Mouse (Mus musculus) cortical plate, adult 2 months (tissue): ENCODE measurements at regions not wholly inside any gene's neighbourhood (a gene's known extent, or its start where the extent isn't known, plus 50 kb on each side); places are given as distances from the start of the nearest gene placed in this dataset.

ENCODE experiments used
- H3K27ac ChIP-seq: fragments of 200-500 bp; 2 replicates; pipeline ENCODE4 v1.5.1; 2012; ENCODE audit warnings: low read length, control low read depth, inconsistent platforms; ENCODE audit not compliant: insufficient read depth
- H3K4me1 ChIP-seq: fragments of 200-500 bp; 2 replicates; pipeline ENCODE4 v1.6.1; 2011; ENCODE audit warnings: low read length; ENCODE audit not compliant: control insufficient read depth, insufficient read depth
- H3K4me3 ChIP-seq: fragments of 200-500 bp; 2 replicates; pipeline ENCODE4 v1.5.1; 2011; ENCODE audit warnings: mild to moderate bottlenecking, low read length, control low read depth; ENCODE audit not compliant: insufficient read depth
- CTCF ChIP-seq: fragments of 200-500 bp; IDR thresholded peaks from 2 replicates; pipeline ENCODE4 v1.5.1; 2011; ENCODE audit warnings: mild to moderate bottlenecking, control low read depth, low read length; ENCODE audit not compliant: insufficient read depth; ENCODE audit errors: extremely low read depth
- POLR2A ChIP-seq: fragments of 200-500 bp; IDR thresholded peaks from 2 replicates; pipeline ENCODE4 v1.6.1; 2011; ENCODE audit warnings: mild to moderate bottlenecking, low read length, control low read depth; ENCODE audit not compliant: insufficient read depth; ENCODE audit errors: extremely low read depth

DNA sequence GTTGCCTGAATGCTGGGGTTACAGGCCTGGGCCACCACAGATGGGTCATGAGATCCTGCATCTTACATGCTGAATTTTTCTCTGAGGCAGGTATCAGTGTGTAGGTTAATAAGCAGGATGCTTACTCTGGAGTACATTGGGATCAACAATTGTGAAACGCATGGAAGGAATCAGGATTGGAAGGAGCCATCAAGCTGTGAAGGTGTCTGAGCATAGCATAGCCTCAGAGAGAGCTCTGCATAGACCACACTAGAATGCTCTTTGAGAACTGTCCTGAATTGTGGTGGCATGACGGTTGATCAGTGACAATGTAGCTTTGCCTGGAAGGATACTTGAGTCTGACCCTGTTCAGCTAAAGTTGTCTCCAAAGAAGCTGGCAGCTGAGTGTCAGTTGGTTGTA is 1245.7 kb upstream of the A1bg start:
- Histone ChIP-seq H3K27ac (no peak overlapping the region), H3K4me3 (no peak overlapping the region), H3K4me1 (peaks cover 1% of the 10 kb centered on the region; the same call in 1 of the 2 replicates)
- TF ChIP-seq POLR2A (no peak), CTCF (no peak)

- no peak overlapping the region for H3K4me3 ChIP-seq
- TF ChIP-seq CTCF: no peak
- TF ChIP-seq POLR2A: no peak
- H3K4me1 ChIP-seq: peaks cover 1% of the 10 kb centered on the region; the same call in 1 of the 2 replicates
- H3K27ac ChIP-seq: no peak overlapping the region
Observed at GRCm38 (mm10) chr15:62166786-62167185, 1244.0 kb upstream of the A1bg start.

- H3K4me3 ChIP-seq: no peak overlapping the region
- H3K4me1 ChIP-seq: peaks cover 1% of the 10 kb centered on the region; the same call in 1 of the 2 replicates
- H3K27ac ChIP-seq: no peak overlapping the region
- no peak for TF ChIP-seq POLR2A
- no peak for TF ChIP-seq CTCF
Observed at GRCm38 (mm10) chr15:62165826-62166500, 1243.2 kb upstream of the A1bg start.

- no peak overlapping the region for H3K4me3 ChIP-seq
- no peak overlapping the region for H3K27ac ChIP-seq
- no peak for TF ChIP-seq POLR2A
- TF ChIP-seq CTCF: no peak
- H3K4me1 ChIP-seq: peaks cover 1% of the 10 kb centered on the region; the same call in 1 of the 2 replicates
Observed at GRCm38 (mm10) chr15:62164766-62165410, 1242.1 kb upstream of the A1bg start.

DNA sequence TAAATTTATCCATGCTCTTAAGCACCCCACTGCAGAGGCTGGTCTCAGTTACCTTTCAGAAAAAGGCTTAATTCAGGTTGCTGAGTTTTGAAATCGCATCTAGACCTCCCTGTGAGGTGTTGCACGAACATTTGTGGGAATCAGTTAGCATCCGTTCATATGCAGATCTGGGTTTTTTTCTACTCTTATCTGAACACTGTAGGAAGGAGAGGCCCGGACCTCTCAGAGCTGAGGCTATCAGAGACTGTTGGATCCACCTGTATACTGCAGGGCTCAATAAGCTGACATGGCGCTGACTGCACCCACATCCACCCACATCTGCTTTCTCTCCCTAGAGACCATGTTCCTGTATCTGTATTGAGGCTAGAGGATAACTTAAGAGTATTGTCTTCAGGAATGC is 1240.4 kb upstream of the A1bg start:
- TF ChIP-seq CTCF (no peak), POLR2A (no peak)
- Histone ChIP-seq H3K4me3 (no peak overlapping the region), H3K27ac (no peak overlapping the region), H3K4me1 (peaks cover 1% of the 10 kb centered on the region; the same call in 1 of the 2 replicates)

DNA sequence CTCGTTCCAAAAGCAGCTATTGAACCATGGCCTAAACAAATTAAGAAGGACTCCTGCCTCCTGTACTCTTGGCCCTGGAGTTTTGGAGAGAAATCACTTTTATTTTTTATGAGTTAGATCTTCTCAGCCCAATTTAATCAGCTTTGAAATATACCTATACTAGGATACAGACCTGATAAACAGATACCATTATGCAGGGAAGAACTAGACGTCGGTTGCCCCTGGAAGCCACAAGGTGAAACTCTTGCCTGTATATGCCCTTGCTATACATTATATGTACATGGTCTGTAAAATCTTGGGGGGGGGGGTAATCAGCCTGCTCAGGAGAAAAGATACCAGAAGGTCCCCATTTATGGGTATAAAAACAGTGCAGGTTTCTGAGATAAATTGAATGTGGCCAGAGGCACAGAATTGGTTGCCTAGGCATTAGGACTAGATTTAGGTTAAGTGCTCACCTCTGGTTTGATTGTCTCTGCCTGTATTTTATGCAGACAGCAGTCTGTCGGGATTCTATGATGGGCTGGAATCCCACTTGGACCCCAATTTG is 1239.9 kb upstream of the A1bg start:
- Histone ChIP-seq H3K27ac (no peak overlapping the region), H3K4me3 (no peak overlapping the region), H3K4me1 (peaks cover 1% of the 10 kb centered on the region; the same call in 1 of the 2 replicates)
- TF ChIP-seq CTCF: no peak
- no peak for TF ChIP-seq POLR2A

- H3K4me3 ChIP-seq: no peak overlapping the region
- TF ChIP-seq CTCF: no peak
- TF ChIP-seq POLR2A: no peak
- peaks cover 1% of the 10 kb centered on the region; the same call in 1 of the 2 replicates for H3K4me1 ChIP-seq
- H3K27ac ChIP-seq: no peak overlapping the region
Observed at GRCm38 (mm10) chr15:62161975-62162647, 1239.3 kb upstream of the A1bg start.

- TF ChIP-seq CTCF (no peak), POLR2A (no peak)
- H3K4me1 ChIP-seq: peaks cover 1% of the 10 kb centered on the region; the same call in 1 of the 2 replicates
- H3K4me3 ChIP-seq: no peak overlapping the region
- H3K27ac ChIP-seq: no peak overlapping the region
Observed at GRCm38 (mm10) chr15:62161061-62161460, 1238.2 kb upstream of the A1bg start.

DNA sequence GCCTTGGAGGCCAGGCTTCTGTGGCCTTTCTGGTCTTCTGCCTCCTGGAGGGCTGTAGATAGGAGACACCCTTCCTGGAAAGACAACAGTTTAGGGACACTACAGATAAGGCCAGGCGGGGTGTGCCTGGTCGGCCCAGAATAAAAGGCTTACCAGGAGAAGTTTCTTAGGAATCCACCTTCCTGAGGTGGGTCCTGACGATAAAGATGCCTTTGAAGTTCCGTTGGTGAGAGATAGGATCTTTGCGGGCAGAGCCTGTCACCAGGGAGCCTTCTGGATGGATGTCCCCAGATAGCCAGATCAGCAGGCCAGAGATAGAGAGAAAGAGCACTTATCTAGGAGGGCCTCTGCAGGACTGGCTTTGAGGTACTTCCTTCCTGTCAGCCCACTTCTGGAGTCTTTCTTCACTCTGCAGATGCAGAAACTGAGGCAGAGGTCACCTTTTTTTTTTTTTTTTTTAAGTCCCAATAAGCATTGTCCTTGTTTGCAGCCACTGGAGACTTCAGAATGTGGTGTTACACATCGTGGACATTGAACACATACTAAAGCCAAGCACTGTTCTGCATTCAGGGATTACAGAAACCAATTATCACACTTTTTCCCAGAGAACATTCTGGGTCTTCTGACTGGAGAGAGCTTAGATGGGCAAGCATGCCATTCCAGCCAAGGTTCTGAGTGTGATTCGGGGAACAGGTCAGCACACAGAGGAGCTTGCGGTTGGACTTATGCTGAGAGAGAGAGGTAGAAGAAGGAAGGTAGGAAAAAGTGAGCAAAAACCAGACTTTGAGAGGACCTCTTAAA is 1236.3 kb upstream of the A1bg start:
- Histone ChIP-seq H3K27ac (no peak overlapping the region), H3K4me1 (no peaks in the 10 kb centered on the region), H3K4me3 (no peak overlapping the region)
- TF ChIP-seq POLR2A (no peak), CTCF (no peak)
